Mouse (Mus musculus) heart, adult 2 months (tissue): ENCODE results near the gene N4bp1.

Experiments
- CTCF ChIP-seq: fragments of 200-600 bp; IDR thresholded peaks from 2 replicates; pipeline ENCODE4 v1.8.1; 2022; ENCODE audit warnings: antibody characterized with exemption, mild to moderate bottlenecking, moderate library complexity
- POLR2A ChIP-seq: fragments of 200-500 bp; IDR thresholded peaks from 2 replicates; pipeline ENCODE4 v1.6.1; 2011; ENCODE audit warnings: mild to moderate bottlenecking, low read depth, low read length, control low read depth; ENCODE audit not compliant: insufficient read depth

DNA sequence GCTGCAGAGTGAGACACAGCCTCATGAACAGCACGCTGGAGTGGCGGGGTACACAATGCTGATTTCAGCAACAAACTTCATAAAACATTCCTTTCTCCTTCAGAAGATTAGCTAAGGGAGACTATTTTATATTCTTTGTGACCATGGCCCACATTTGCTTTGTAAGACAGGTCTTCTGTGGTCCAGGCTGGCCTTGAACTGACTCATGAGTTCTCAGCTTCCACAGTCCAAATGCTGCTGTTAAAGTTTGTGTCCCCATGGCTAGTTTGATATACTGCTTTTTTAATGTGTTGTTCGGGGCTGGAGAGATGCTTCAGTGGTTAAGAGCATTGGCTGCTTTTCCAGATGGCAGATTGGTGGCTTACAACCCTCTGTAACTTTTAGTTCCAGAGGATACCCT lies 17.0 kb downstream of the N4bp1 start:
- TF ChIP-seq CTCF: no peak
- TF ChIP-seq POLR2A: no peak
